Mouse (Mus musculus) kidney, adult 2 months (tissue): ENCODE results near the gene AW011738. TPM values are rescaled to one million over a fixed set of nuclear protein-coding genes. Genes with fewer than 3 reads are reported as not detected.

Source experiments
- DNase-seq: peaks from one replicate; pipeline ENCODE4 v3.0.0; 2021
- H3K27ac ChIP-seq: fragments of 200-500 bp; 2 replicates; pipeline ENCODE4 v1.5.1; 2012; ENCODE audit warnings: low read depth, low read length, control low read depth, inconsistent platforms; ENCODE audit not compliant: insufficient read depth
- H3K27me3 ChIP-seq: fragments of 200-500 bp; replicated peaks from 2 replicates; pipeline ENCODE4 v1.6.1; 2012; ENCODE audit warnings: mild to moderate bottlenecking, moderate library complexity, low read length, inconsistent platforms; ENCODE audit not compliant: control insufficient read depth, insufficient read depth
- H3K36me3 ChIP-seq: fragments of 200-500 bp; 2 replicates; pipeline ENCODE4 v1.6.1; 2012; ENCODE audit warnings: mild to moderate bottlenecking, moderate library complexity, low read length, inconsistent platforms; ENCODE audit not compliant: control insufficient read depth, insufficient read depth
- H3K4me1 ChIP-seq: fragments of 200-500 bp; 2 replicates; pipeline ENCODE4 v1.6.1; 2011; ENCODE audit warnings: low read length; ENCODE audit not compliant: control insufficient read depth, insufficient read depth
- H3K4me3 ChIP-seq: fragments of 200-500 bp; 2 replicates; pipeline ENCODE4 v1.5.1; 2011; ENCODE audit warnings: mild to moderate bottlenecking, low read depth, low read length, control low read depth; ENCODE audit not compliant: insufficient read depth
- CTCF ChIP-seq: fragments of 200-500 bp; conservative IDR thresholded peaks from 2 replicates; pipeline ENCODE4 v1.5.1; 2011; ENCODE audit warnings: low read depth, mild to moderate bottlenecking, control low read depth, low read length, moderate library complexity, mixed read lengths; ENCODE audit not compliant: insufficient read depth, insufficient read length
- POLR2A ChIP-seq: fragments of 200-500 bp; IDR thresholded peaks from one replicate; pipeline ENCODE4 v1.6.1; 2011; ENCODE audit warnings: low read depth, low read length, control low read depth
- WGBS: fragments of 180-500 bp; shearing (Covaris S2); methylation state at CpG from one replicate; pipeline ENCODE4 v1.1.7; 2018; 5-methylcytosine and 5-hydroxymethylcytosine counted together
- polyA plus RNA-seq: library from polyadenylated mRNA; depleted of rRNA; stranded (reverse); fragments of >200 nt; gene quantifications from 2 replicates; pipeline ENCODE4 v1.2.3, GENCODE M21; 2012

The AW011738 gene
- polyA plus RNA-seq, 1 experiment = 1.9 TPM

- Histone ChIP-seq H3K4me3 (no peak overlapping the region), H3K27me3 (no peaks in the 10 kb centered on the region), H3K36me3 (no peaks in the 10 kb centered on the region), H3K27ac (peak overlapping the region; percentile 98), H3K4me1 (peaks cover 56% of the 10 kb centered on the region)
- TF ChIP-seq POLR2A = no peak
- peak; percentile 71 for DNase-seq
- 25% methylated on average over 2 of the region's 2 CpGs for WGBS
Observed at GRCm38 (mm10) chr4:156193200-156193590, 9.9 kb upstream of the AW011738 start.

GRCm38 (mm10) chr4:156193906-156194305 lies 9.2 kb upstream of the AW011738 start:
- Histone ChIP-seq H3K4me1 (peaks cover 50% of the 10 kb centered on the region), H3K36me3 (no peaks in the 10 kb centered on the region), H3K4me3 (no peak overlapping the region), H3K27ac (peak overlapping the region; percentile 64), H3K27me3 (no peaks in the 10 kb centered on the region)
- TF ChIP-seq POLR2A = no peak
- no peak for TF ChIP-seq CTCF
- WGBS = 55% methylated on average over 5 of the region's 5 CpGs
- peak; percentile 49 for DNase-seq

GRCm38 (mm10) chr4:156194346-156194745 lies 8.8 kb upstream of the AW011738 start:
- TF ChIP-seq CTCF (no peak), POLR2A (no peak)
- no peak for DNase-seq
- Histone ChIP-seq H3K4me1 (peaks cover 46% of the 10 kb centered on the region), H3K36me3 (no peaks in the 10 kb centered on the region), H3K27me3 (no peaks in the 10 kb centered on the region), H3K27ac (no peak overlapping the region), H3K4me3 (no peak overlapping the region)
- 60% methylated on average over 6 of the region's 6 CpGs for WGBS

- Histone ChIP-seq H3K27me3 (no peaks in the 10 kb centered on the region), H3K4me1 (peaks cover 32% of the 10 kb centered on the region), H3K4me3 (peak overlapping the region; percentile 90), H3K36me3 (no peaks in the 10 kb centered on the region), H3K27ac (peak overlapping the region; percentile 1; the same call in 1 of the 2 replicates)
- peak; percentile 69 for DNase-seq
- TF ChIP-seq POLR2A (no peak), CTCF (no peak)
- 8% methylated on average over 35 of the region's 35 CpGs for WGBS
Observed at GRCm38 (mm10) chr4:156195927-156196870, 6.9 kb upstream of the AW011738 start.

- no peak for TF ChIP-seq POLR2A
- TF ChIP-seq CTCF = no peak
- H3K27ac ChIP-seq = peak within 1 kb of the TSS; percentile 58; the same call in 1 of the 2 replicates
Observed at GRCm38 (mm10) chr4:156197131-156197828, 5.8 kb upstream of the AW011738 start, which contains the start of gene Agrn. TSS of gene Agrn (minus strand) at chr4:156197488.

GRCm38 (mm10) chr4:156197829-156198205 lies 5.3 kb upstream of the AW011738 start:
- TF ChIP-seq POLR2A (no peak), CTCF (0 out of 2 replicates have a peak, but pooled peaks have one; percentile 5)
- WGBS = 2% methylated on average over 26 of the region's 26 CpGs
- Histone ChIP-seq H3K4me3 (peak overlapping the region; percentile 60), H3K27ac (peak overlapping the region; percentile 58; the same call in 1 of the 2 replicates), H3K27me3 (no peaks in the 10 kb centered on the region), H3K4me1 (peaks cover 22% of the 10 kb centered on the region), H3K36me3 (no peaks in the 10 kb centered on the region)
- DNase-seq = peak; percentile 95

More at GRCm38 (mm10) chr4:156197131-156197828, 5.8 kb upstream of the AW011738 start, which contains the start of gene Agrn:
- DNase-seq = peak; percentile 79
- Histone ChIP-seq H3K4me3 (peak within 1 kb of the TSS; percentile 90), H3K27me3 (no peaks in the 10 kb centered on the region), H3K4me1 (peaks cover 25% of the 10 kb centered on the region), H3K36me3 (no peaks in the 10 kb centered on the region)
- 1% methylated on average over 65 of the region's 88 CpGs for WGBS
